Mouse (Mus musculus) gastrocnemius, postnatal 36 days (tissue): ENCODE results near the gene Vmn1r8. TPM values are rescaled to one million over a fixed set of nuclear protein-coding genes. Genes with fewer than 3 reads are reported as not detected.
"Not testable (repeated sequence)": the region's sequence is repeated elsewhere in the genome, so short reads cannot be mapped to it uniquely, and the experiment has no call there.

Experiments used
- DNase-seq, 2 experiments: peaks; one replicate each; pipeline ENCODE4 v3.0.0; 2022
- intact Hi-C: fragments of 180-260 bp; cut with DNase I; formaldehyde crosslinking; loops from one replicate; pipeline ENCODE4 v1.15.1; 2025
- long read RNA-seq, 2 experiments: library from polyadenylated mRNA; stranded (forward); transcript quantifications; one replicate each; pipeline ENCODE4 v2.0.0; 2021
- total RNA-seq, 2 experiments: library from RNA; stranded (reverse); gene quantifications; 2 replicates each; pipeline ENCODE4 v1.2.3; 2021

Gene Vmn1r8
- not detected for total RNA-seq
- long read RNA-seq, experiment 1 = 0 reads
- long read RNA-seq, experiment 2 = 0 reads

- no peak for DNase-seq
- intact Hi-C loops = no loop called here
These were observed at the start of gene Vmn1r8 for GRCm38 (mm10) chr6:57031984-57032383. Gene Vmn1r8 (plus strand): TSS chr6:57032284.

DNA sequence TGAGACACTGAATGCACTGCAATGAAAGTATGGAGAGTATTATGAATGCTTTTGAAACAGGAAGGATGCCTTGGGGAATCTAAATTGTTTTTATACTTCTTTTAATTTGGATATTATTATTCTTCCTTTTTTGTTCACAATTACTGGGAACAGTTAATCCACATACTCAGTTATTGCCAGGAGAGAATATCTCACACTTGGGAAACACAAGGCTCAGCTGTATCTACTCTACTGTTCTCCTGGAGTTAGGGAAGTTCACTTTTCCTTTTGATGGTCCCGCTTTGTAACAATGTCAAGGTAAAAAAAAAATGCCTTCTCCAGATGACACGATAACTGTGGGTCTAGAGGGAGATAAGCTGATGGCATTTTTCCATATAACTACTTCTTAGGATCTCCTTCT lies 35.1 kb upstream of the Vmn1r8 start, which contains the start of gene Vmn1r6:
Gene Vmn1r6, plus strand, starts transcription at position 301 of the 400 bp plus-strand sequence.
- no peak for DNase-seq
- intact Hi-C loops = no loop called here

- intact Hi-C loops, DNase-seq: not testable (repeated sequence)
These were observed 6.9 kb upstream of the Vmn1r8 start, which contains the start of gene Vmn1r7 for GRCm38 (mm10) chr6:57025224-57025623. Gene Vmn1r7 (minus strand): TSS chr6:57025324.

DNA sequence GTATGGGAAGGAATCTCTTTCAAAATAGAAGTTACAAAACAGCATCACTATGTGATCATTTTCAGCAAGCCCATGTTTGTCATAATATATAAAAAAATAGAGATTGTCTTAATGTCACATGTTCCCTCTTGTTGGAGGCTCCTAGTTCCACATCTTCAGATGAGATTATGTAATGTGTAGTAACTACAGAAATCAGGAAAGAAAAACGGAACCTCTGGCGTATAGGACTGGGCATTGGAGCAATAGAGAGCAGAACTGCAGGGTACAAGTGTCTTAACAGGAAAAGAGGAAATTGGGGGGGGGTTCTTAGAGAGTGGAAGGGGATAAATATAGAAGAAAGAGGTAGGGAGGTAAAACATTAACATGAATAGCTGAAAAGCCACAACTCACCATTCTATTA lies 2.6 kb downstream of the Vmn1r8 start:
- intact Hi-C loops = no loop called here
- DNase-seq = no peak

- DNase-seq = no peak
- intact Hi-C loops = loop anchor here (10.0 kb wide), 1 partner anchor 259 kb away; no protein-coding TSS in a partner anchor
These were observed 31.6 kb downstream of the Vmn1r8 start for GRCm38 (mm10) chr6:57063730-57064129.

DNA sequence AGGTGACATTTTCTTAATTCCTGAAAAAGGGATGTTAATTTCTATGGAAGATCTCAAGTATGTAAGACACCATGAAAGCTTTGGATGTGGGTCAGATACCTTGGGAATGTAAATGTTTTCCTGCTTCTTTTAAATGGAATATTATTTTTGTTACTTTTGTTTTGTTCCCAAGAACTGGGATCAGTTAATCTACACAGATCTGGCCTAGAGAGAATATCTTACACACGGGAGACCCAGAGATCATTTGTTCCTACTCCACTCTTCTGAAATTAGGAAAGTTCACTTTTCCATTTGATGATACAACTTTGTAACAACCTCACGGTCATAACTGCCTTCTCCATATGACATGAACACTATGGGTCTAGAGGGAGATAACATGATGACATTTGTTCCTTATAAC lies 34.4 kb downstream of the Vmn1r8 start, which contains the start of gene Vmn1r9:
Gene Vmn1r9, plus strand, starts transcription at position 301 of the 400 bp plus-strand sequence.
- no peak for DNase-seq
- intact Hi-C loops = loop anchor here (10.0 kb wide), 1 partner anchor 262 kb away; no protein-coding TSS in a partner anchor

Other genes starting within 250 kb of the Vmn1r8 start
- gene Kbtbd2, start 234.5 kb upstream of the Vmn1r8 start, total RNA-seq = 10 to 100 TPM; 19.3 to 21.0 TPM
- 10 to 100 TPM; 44.4 to 48.4 TPM for gene Fkbp9, start 200.2 kb upstream of the Vmn1r8 start, total RNA-seq
- gene Nt5c3, start 108.4 kb upstream of the Vmn1r8 start, total RNA-seq = 10 to 100 TPM; 54.5 to 56.3 TPM
- under 1 TPM in 1 of 2 experiments, not detected in 1; 0.25 TPM for gene Vmn1r4, start 108.3 kb upstream of the Vmn1r8 start, total RNA-seq
- not detected for gene Vmn1r5, start 62.0 kb upstream of the Vmn1r8 start, total RNA-seq
- not detected for gene Vmn1r6, start 35.0 kb upstream of the Vmn1r8 start, total RNA-seq
- gene Vmn1r7, start 7.0 kb upstream of the Vmn1r8 start, total RNA-seq = not detected
- not detected for gene Vmn1r9, start 34.5 kb downstream of the Vmn1r8 start, total RNA-seq
- not detected for gene Vmn1r10, start 77.2 kb downstream of the Vmn1r8 start, total RNA-seq
- gene Vmn1r11, start 101.2 kb downstream of the Vmn1r8 start, total RNA-seq = not detected
- gene Vmn1r12, start 124.6 kb downstream of the Vmn1r8 start, total RNA-seq = not detected
- not detected for gene Vmn1r13, start 171.0 kb downstream of the Vmn1r8 start, total RNA-seq
- not detected for gene Vmn1r14, start 199.4 kb downstream of the Vmn1r8 start, total RNA-seq
- gene Vmn1r15, start 225.7 kb downstream of the Vmn1r8 start, total RNA-seq = not detected